Comparison of ENCODE assay signal across 13 mouse cellular contexts in the genomic region with DNA sequence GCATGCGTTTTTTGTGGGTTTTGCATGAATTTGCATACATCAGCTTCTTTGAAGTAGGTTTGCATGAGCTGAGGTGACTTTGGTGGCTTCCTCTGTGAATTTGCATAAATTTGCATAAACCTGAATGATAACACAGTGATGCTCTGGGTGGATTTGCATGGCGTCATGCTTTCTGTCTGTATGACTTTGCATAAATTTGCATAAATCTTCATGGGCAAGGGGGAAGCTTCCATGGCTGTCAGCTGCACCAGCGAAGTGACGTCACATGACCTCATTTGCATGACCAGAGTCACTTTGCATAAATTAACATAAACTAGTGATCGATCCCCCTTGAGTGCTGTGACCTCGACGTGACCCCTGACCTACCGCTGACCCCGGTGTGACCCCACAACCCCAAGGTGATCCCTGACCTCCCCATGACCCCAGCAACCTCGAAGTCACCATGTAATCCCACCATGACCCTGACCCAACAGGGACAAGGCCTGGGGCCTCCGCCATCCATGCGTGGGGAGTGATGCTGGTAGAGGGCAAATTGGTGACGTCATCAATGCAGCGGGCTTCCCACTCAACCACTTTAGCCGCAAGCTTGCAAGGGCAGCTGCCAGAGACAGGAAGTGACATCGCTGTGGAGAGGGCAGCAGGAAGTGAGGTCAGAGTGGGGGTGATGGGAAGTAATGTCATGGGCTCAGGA.
DNase-seq lines count a peak whose midpoint lies in the region; ATAC-seq and TF ChIP-seq lines count a peak whose summit lies in the region.
"Had no signal": no experiment of that assay in that cellular context is flagged by ENCODE, and none has a peak within 500 bp of the region (broad histone marks: within the 10 kb centered on the region; RNA-seq: fewer than 3 reads in every experiment).

No protein-coding gene starts in this region.

- H3K4me3 ChIP-seq in hindbrain, embryonic 12.5 days, result no peak overlapping the region
- no peak overlapping the region for H3K4me3 ChIP-seq in hindbrain, embryonic 16.5 days (ENCODE audit: low read length)
- H3K4me3 ChIP-seq in ES-Bruce4 (ENCODE audit: low read depth, low read length), result no peak overlapping the region
- no peak overlapping the region for H3K4me3 ChIP-seq in stomach, postnatal 0 days (ENCODE audit: low read depth, low read length)
- H3K4me3 ChIP-seq: embryonic facial prominence, embryonic 12.5 days; midbrain, embryonic 15.5 days had no signal

- no peak for TF ChIP-seq CTCF in ES-Bruce4 (IDR thresholded peaks at IDR 0.05; ENCODE audit: low read depth, low read length)
- no peak for TF ChIP-seq CTCF in stomach, postnatal 0 days (IDR thresholded peaks at IDR 0.05; ENCODE audit: low read depth)

- H3K9me3 ChIP-seq in hindbrain, embryonic 12.5 days (replicated peaks), result 0 out of 2 replicates have a peak, but pooled peaks cover 10% of the 10 kb centered on the region
- peaks cover 2% of the 10 kb centered on the region; the same call in 1 of the 2 replicates for H3K9me3 ChIP-seq in hindbrain, embryonic 16.5 days (ENCODE audit: control insufficient read depth, low read length)
- H3K9me3 ChIP-seq in ES-Bruce4 (replicated peaks; ENCODE audit: control insufficient read depth, insufficient read depth, low read length, poor library complexity, severe bottlenecking), result peaks cover 10% of the 10 kb centered on the region; the same call in 1 of the 2 replicates
- H3K9me3 ChIP-seq in stomach, postnatal 0 days (ENCODE audit: control insufficient read depth, low read length), result no peaks in the 10 kb centered on the region
- H3K9me3 ChIP-seq: midbrain, embryonic 15.5 days had no signal

- TF ChIP-seq EP300 in ES-Bruce4 (IDR thresholded peaks at IDR 0.05; ENCODE audit: insufficient read depth, low read depth, low read length), result 0 out of 2 replicates have a peak, but pooled peaks have one; percentile 12
- TF ChIP-seq EP300 in stomach, postnatal 0 days (optimal IDR thresholded peaks at IDR 0.05), result no peak

- H3K36me3 ChIP-seq in hindbrain, embryonic 12.5 days, result peaks cover 40% of the 10 kb centered on the region
- peaks cover 21% of the 10 kb centered on the region for H3K36me3 ChIP-seq in hindbrain, embryonic 16.5 days (ENCODE audit: control insufficient read depth, insufficient read depth, low read length)
- peaks cover 9% of the 10 kb centered on the region for H3K36me3 ChIP-seq in ES-Bruce4 (ENCODE audit: control insufficient read depth, insufficient read depth, low read length, poor library complexity, severe bottlenecking)
- peaks cover 7% of the 10 kb centered on the region for H3K36me3 ChIP-seq in stomach, postnatal 0 days (ENCODE audit: control insufficient read depth, insufficient read depth, low read length)

- H3K4me1 ChIP-seq in hindbrain, embryonic 12.5 days, result no peaks in the 10 kb centered on the region
- peaks cover 4% of the 10 kb centered on the region for H3K4me1 ChIP-seq in hindbrain, embryonic 16.5 days (ENCODE audit: control insufficient read depth, insufficient read depth, low read depth, low read length)
- no peaks in the 10 kb centered on the region for H3K4me1 ChIP-seq in ES-Bruce4 (ENCODE audit: control insufficient read depth, insufficient read depth, low read length)
- no peaks in the 10 kb centered on the region for H3K4me1 ChIP-seq in stomach, postnatal 0 days (replicated peaks; ENCODE audit: control insufficient read depth, insufficient read depth)
- H3K4me1 ChIP-seq: embryonic facial prominence, embryonic 12.5 days had no signal

- H3K27me3 ChIP-seq in hindbrain, embryonic 12.5 days, result no peaks in the 10 kb centered on the region
- no peaks in the 10 kb centered on the region for H3K27me3 ChIP-seq in hindbrain, embryonic 16.5 days (replicated peaks; ENCODE audit: control insufficient read depth, insufficient read depth, low read length)
- no peaks in the 10 kb centered on the region for H3K27me3 ChIP-seq in ES-Bruce4 (ENCODE audit: control insufficient read depth, insufficient read depth, low read length, poor library complexity, severe bottlenecking)
- H3K27me3 ChIP-seq in stomach, postnatal 0 days (ENCODE audit: control insufficient read depth, insufficient read depth, low read length), result no peaks in the 10 kb centered on the region
- H3K27me3 ChIP-seq: embryonic facial prominence, embryonic 12.5 days; midbrain, embryonic 15.5 days had no signal

- TF ChIP-seq POLR2A in ES-Bruce4 (IDR thresholded peaks at IDR 0.05; ENCODE audit: insufficient read depth, low read length), result no peak

- peak; percentile 5 for ATAC-seq in hindbrain, embryonic 12.5 days (ENCODE audit: low FRiP score)
- no peak for ATAC-seq in hindbrain, embryonic 16.5 days
- no peak for ATAC-seq in stomach, postnatal 0 days (ENCODE audit: low FRiP score, low TSS enrichment)
- ATAC-seq: activated CD4-positive, CD25-positive, alpha-beta regulatory T cell, adult 4 months; midbrain, embryonic 15.5 days had no signal

- no peak overlapping the region for H3K4me2 ChIP-seq in hindbrain, embryonic 12.5 days (replicated peaks)
- H3K4me2 ChIP-seq in hindbrain, embryonic 16.5 days (ENCODE audit: low read length), result no peak overlapping the region
- H3K4me2 ChIP-seq in stomach, postnatal 0 days (replicated peaks; ENCODE audit: low read depth), result no peak overlapping the region
- H3K4me2 ChIP-seq: embryonic facial prominence, embryonic 12.5 days; midbrain, embryonic 15.5 days had no signal

- H3K9ac ChIP-seq in hindbrain, embryonic 12.5 days, result no peak overlapping the region
- no peak overlapping the region for H3K9ac ChIP-seq in hindbrain, embryonic 16.5 days (ENCODE audit: low read depth, low read length)
- H3K9ac ChIP-seq in ES-Bruce4 (ENCODE audit: low read depth, poor library complexity, severe bottlenecking), result no peak overlapping the region
- H3K9ac ChIP-seq in stomach, postnatal 0 days (ENCODE audit: low read length), result no peak overlapping the region
- H3K9ac ChIP-seq: embryonic facial prominence, embryonic 12.5 days; midbrain, embryonic 15.5 days had no signal

- WGBS in hindbrain, embryonic 12.5 days, result 80% methylated on average over 16 of the region's 16 CpGs
- WGBS in hindbrain, embryonic 16.5 days, result 79% methylated on average over 16 of the region's 16 CpGs
- 95% methylated on average over 16 of the region's 16 CpGs for WGBS in stomach, postnatal 0 days

- no peak overlapping the region for H3K27ac ChIP-seq in hindbrain, embryonic 12.5 days
- no peak overlapping the region for H3K27ac ChIP-seq in hindbrain, embryonic 16.5 days (ENCODE audit: low read depth, low read length)
- H3K27ac ChIP-seq in ES-Bruce4 (ENCODE audit: insufficient read depth, low read length), result no peak overlapping the region
- no peak overlapping the region for H3K27ac ChIP-seq in stomach, postnatal 0 days (replicated peaks)
- H3K27ac ChIP-seq: embryonic facial prominence, embryonic 12.5 days; midbrain, embryonic 15.5 days had no signal

- peak; percentile 35 for DNase-seq in brain, adult 2 months (ENCODE audit: low read depth, low spot score)
- DNase-seq in naive thymus-derived CD4-positive, alpha-beta T cell, adult 2 months (ENCODE audit: low read depth), result peak; percentile 49
- no peak for DNase-seq in layer of hippocampus, adult 8-10 months (ENCODE audit: low spot score in 2 of 2)
- no peak for DNase-seq in heart, adult 8-10 months (ENCODE audit: low spot score)
- DNase-seq in stomach, postnatal 0 days (ENCODE audit: low spot score), result no peak
- DNase-seq: kidney, adult 9 months; right cerebral cortex, postnatal 4 days had no signal

Comparison
In these comparisons a context has a peak if more than half of its experiments do, and no peak if none do; other contexts are left out.
1. DNase-seq: peak in brain, adult 2 months (single experiment) and naive thymus-derived CD4-positive, alpha-beta T cell, adult 2 months (single experiment); none in layer of hippocampus, adult 8-10 months (0 of 2), heart, adult 8-10 months (single experiment) and stomach, postnatal 0 days (single experiment).